Mouse (Mus musculus): ENCODE data around the gene Cdnf. TPM values are rescaled to one million over a fixed set of nuclear protein-coding genes. Genes with fewer than 3 reads are reported as not detected.

Cdnf gene
- polyA plus RNA-seq (2015; fragmentation: Nextera tagmentation; extraction: Ambion mirVana) = 0.33 and 0.78 TPM in 2 replicates

DNA sequence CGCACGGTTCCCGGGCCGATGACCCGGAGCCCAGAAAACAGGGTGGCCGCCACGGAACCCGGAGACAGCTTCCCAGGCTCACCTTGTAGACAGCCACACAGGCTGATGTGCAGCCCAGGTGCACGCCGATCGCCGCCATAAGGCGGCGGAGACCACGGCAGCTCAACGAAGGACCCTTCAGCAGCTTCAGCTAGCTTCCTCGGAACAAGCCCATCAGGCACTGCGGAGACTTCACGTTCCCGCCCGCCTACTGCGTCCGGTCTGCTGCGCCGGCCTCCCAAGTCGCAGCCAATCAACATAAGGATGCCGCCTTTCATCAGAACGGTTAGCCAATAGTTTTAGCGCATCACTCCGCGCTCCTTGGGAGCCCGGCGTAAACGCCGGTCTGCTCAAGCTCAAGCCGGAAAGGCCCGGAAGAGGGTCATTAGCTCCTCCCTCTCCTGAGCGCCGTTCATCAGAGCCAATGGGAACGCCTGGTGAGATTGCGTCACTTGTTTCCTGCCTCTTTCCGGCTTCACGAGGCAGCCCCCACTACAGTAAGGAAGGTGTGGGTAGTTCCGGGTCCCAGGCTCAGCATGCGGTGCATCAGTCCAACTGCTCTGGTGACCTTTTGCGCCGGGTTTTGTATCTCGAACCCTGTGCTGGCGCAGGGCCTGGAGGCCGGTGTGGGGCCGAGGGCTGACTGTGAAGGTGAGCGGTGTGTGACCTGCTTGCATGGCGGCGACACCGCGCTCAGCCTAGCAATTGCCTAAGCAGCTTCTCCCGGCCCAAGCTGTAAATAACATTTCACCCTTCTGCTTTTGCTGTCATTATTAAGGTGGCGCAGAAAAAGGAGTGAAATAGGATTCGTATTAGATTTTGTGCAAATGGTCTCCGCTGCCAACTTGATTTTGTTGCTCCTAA lies at the start of gene Cdnf, which contains the start of the genes Gm45902 and Hspa14:
Gene Cdnf (plus strand): TSS at position 479 of the 903 bp plus-strand sequence.
Gene Gm45902 (minus strand): TSS at position 239 of the 903 bp plus-strand sequence.
Gene Hspa14 (minus strand): TSS at position 263 of the 903 bp plus-strand sequence.
- H3K36me3 ChIP-seq = peaks cover 9% of the 10 kb centered on the region
- under 1% methylated on average over 60 of the region's 60 CpGs for WGBS
- H3K4me3 ChIP-seq (replicated peaks) = peak within 1 kb of the TSS; percentile 77
- peak within 1 kb of the TSS; percentile 82 for H3K4me2 ChIP-seq (replicated peaks)
- peak within 1 kb of the TSS; percentile 83 for H3K9ac ChIP-seq
- H3K27ac ChIP-seq = peak within 1 kb of the TSS; percentile 76
- no peaks in the 10 kb centered on the region for H3K9me3 ChIP-seq
- ATAC-seq = peak; percentile 100
- H3K27me3 ChIP-seq (replicated peaks) = no peaks in the 10 kb centered on the region
- no peaks in the 10 kb centered on the region for H3K4me1 ChIP-seq (replicated peaks)

DNA sequence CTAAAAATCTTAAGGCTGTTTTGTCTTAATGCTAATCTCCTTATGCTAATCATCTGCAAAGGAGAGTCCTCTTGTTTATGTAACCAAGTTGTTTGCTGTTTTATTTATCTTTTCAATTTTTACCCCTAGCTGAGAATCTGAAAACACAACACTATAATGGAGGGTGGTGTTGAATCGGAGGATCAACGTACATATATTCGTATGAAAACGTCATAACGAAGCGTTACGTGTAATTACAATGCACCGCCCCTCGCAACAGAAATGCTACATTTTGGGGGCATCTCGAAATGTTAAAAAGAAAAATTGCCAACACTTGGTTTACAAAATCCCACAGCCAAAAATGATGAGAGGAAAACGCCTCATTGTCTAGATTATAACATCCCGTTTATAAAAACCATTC lies 38.9 kb upstream of the Cdnf start:
- Histone ChIP-seq H3K4me2 (replicated peaks) (peak overlapping the region; percentile 78), H3K27ac (peak overlapping the region; percentile 89), H3K4me1 (replicated peaks) (no peaks in the 10 kb centered on the region), H3K4me3 (replicated peaks) (peak overlapping the region; percentile 99), H3K36me3 (no peaks in the 10 kb centered on the region), H3K27me3 (replicated peaks) (no peaks in the 10 kb centered on the region), H3K9me3 (no peaks in the 10 kb centered on the region), H3K9ac (peak overlapping the region; percentile 86)
- no peak for ATAC-seq
- WGBS = 2% methylated on average over 12 of the region's 12 CpGs

- no peaks in the 10 kb centered on the region for H3K4me1 ChIP-seq (replicated peaks)
- H3K9me3 ChIP-seq = no peaks in the 10 kb centered on the region
- H3K4me2 ChIP-seq (replicated peaks) = peak overlapping the region; percentile 78
- WGBS = under 1% methylated on average over 46 of the region's 46 CpGs
- peak overlapping the region; percentile 86 for H3K9ac ChIP-seq
- peak; percentile 81 for ATAC-seq
- H3K36me3 ChIP-seq = no peaks in the 10 kb centered on the region
- H3K4me3 ChIP-seq (replicated peaks) = peak overlapping the region; percentile 99
- no peaks in the 10 kb centered on the region for H3K27me3 ChIP-seq (replicated peaks)
- peak overlapping the region; percentile 89 for H3K27ac ChIP-seq
Measured at GRCm38 (mm10) chr2:3474361-3474805, 38.4 kb upstream of the Cdnf start.

- no peaks in the 10 kb centered on the region for H3K4me1 ChIP-seq (replicated peaks)
- H3K27ac ChIP-seq = peak within 1 kb of the TSS; percentile 89
- no peaks in the 10 kb centered on the region for H3K27me3 ChIP-seq (replicated peaks)
- peak within 1 kb of the TSS; percentile 99 for H3K4me3 ChIP-seq (replicated peaks)
- no peaks in the 10 kb centered on the region for H3K9me3 ChIP-seq
- peak within 1 kb of the TSS; percentile 86 for H3K9ac ChIP-seq
- peak; percentile 99 for ATAC-seq
- peak within 1 kb of the TSS; percentile 78 for H3K4me2 ChIP-seq (replicated peaks)
- WGBS = 0% methylated on average over 35 of the region's 42 CpGs
- H3K36me3 ChIP-seq = no peaks in the 10 kb centered on the region
Measured at GRCm38 (mm10) chr2:3474861-3475283, 38.0 kb upstream of the Cdnf start, which contains the start of gene Suv39h2. TSS of gene Suv39h2 (minus strand) at chr2:3475031.

DNA sequence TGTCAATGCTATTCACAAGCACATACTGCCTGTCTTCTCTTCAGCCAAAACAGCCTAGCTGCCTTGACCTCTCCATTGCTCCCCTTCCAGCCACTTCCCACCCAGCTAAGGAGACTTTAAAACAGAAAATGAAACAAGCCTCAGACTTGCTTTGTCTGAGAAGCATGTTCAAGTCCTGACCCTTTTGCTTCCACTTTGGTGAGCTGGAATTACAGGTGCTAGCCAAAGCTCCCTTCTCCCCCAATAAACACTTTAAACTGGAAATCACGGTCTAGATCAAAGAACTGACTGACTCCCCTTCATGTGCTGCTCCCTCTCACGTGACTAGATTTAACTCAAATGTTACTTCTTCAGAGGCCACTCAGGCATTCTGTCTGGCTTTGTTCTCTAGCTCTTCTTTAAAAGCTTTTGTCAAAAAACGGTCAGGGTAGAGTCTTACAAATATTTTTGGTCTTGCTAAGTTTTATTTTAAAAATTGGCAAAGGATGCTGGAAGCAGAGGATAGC lies 37.0 kb upstream of the Cdnf start:
- Histone ChIP-seq H3K9me3 (no peaks in the 10 kb centered on the region), H3K4me3 (replicated peaks) (no peak overlapping the region), H3K4me1 (replicated peaks) (no peaks in the 10 kb centered on the region), H3K4me2 (replicated peaks) (peak overlapping the region; percentile 78), H3K9ac (no peak overlapping the region), H3K36me3 (no peaks in the 10 kb centered on the region), H3K27ac (0 out of 2 replicates have a peak overlapping the region, but pooled peaks have one; percentile 23), H3K27me3 (replicated peaks) (no peaks in the 10 kb centered on the region)
- ATAC-seq = no peak
- WGBS = 59% methylated on average over 3 of the region's 3 CpGs

DNA sequence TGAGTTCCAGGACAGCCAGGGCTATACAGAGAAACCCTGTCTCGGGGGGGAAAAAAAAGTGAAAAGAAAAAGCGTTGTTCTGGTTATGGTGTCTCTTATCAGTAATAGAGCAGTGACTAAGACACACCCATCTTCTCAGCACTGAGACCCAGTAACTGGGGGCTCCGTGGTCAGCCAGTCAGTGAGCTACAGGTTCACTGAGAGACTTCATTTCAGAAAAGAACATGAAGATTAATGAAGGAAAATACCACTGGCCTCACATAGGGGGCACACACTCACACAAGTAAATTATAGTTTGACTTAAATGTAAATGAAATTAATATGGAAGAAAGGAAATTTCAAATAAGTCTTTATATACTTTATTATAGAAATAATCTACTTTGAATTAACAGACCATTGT lies 32.6 kb upstream of the Cdnf start:
- no peak overlapping the region for H3K9ac ChIP-seq
- H3K36me3 ChIP-seq = no peaks in the 10 kb centered on the region
- WGBS = 71% methylated on average over 3 of the region's 3 CpGs
- no peak overlapping the region for H3K4me2 ChIP-seq (replicated peaks)
- H3K4me3 ChIP-seq (replicated peaks) = no peak overlapping the region
- H3K27ac ChIP-seq = no peak overlapping the region
- no peaks in the 10 kb centered on the region for H3K9me3 ChIP-seq
- H3K4me1 ChIP-seq (replicated peaks) = no peaks in the 10 kb centered on the region
- no peak for ATAC-seq
- H3K27me3 ChIP-seq (replicated peaks) = no peaks in the 10 kb centered on the region

- Histone ChIP-seq H3K9ac (no peak overlapping the region), H3K9me3 (no peaks in the 10 kb centered on the region), H3K27ac (no peak overlapping the region), H3K4me3 (replicated peaks) (no peak overlapping the region), H3K36me3 (peaks cover 18% of the 10 kb centered on the region), H3K27me3 (replicated peaks) (no peaks in the 10 kb centered on the region), H3K4me2 (replicated peaks) (no peak overlapping the region), H3K4me1 (replicated peaks) (no peaks in the 10 kb centered on the region)
- WGBS = 92% methylated on average over 3 of the region's 3 CpGs
- no peak for ATAC-seq
Measured at GRCm38 (mm10) chr2:3489816-3490215, 23.0 kb upstream of the Cdnf start.

GRCm38 (mm10) chr2:3493833-3494409 lies 18.9 kb upstream of the Cdnf start:
- Histone ChIP-seq H3K4me2 (replicated peaks) (no peak overlapping the region), H3K9ac (no peak overlapping the region), H3K27ac (no peak overlapping the region), H3K36me3 (peaks cover 33% of the 10 kb centered on the region), H3K9me3 (no peaks in the 10 kb centered on the region), H3K27me3 (replicated peaks) (no peaks in the 10 kb centered on the region), H3K4me1 (replicated peaks) (no peaks in the 10 kb centered on the region), H3K4me3 (replicated peaks) (no peak overlapping the region)
- WGBS = 87% methylated on average over 3 of the region's 3 CpGs
- no peak for ATAC-seq

- 92% methylated on average over 6 of the region's 6 CpGs for WGBS
- no peak for ATAC-seq
- no peak overlapping the region for H3K4me3 ChIP-seq (replicated peaks)
- H3K4me2 ChIP-seq (replicated peaks) = no peak overlapping the region
- peaks cover 26% of the 10 kb centered on the region for H3K36me3 ChIP-seq
- no peak overlapping the region for H3K27ac ChIP-seq
- no peaks in the 10 kb centered on the region for H3K9me3 ChIP-seq
- no peaks in the 10 kb centered on the region for H3K4me1 ChIP-seq (replicated peaks)
- no peak overlapping the region for H3K9ac ChIP-seq
- no peaks in the 10 kb centered on the region for H3K27me3 ChIP-seq (replicated peaks)
Measured at GRCm38 (mm10) chr2:3499543-3499942, 13.3 kb upstream of the Cdnf start.

GRCm38 (mm10) chr2:3500886-3501285 lies 11.9 kb upstream of the Cdnf start:
- H3K36me3 ChIP-seq = peaks cover 24% of the 10 kb centered on the region
- H3K9ac ChIP-seq = no peak overlapping the region
- ATAC-seq = no peak
- H3K27me3 ChIP-seq (replicated peaks) = no peaks in the 10 kb centered on the region
- no peak overlapping the region for H3K4me3 ChIP-seq (replicated peaks)
- 94% methylated on average over 5 of the region's 5 CpGs for WGBS
- no peaks in the 10 kb centered on the region for H3K9me3 ChIP-seq
- H3K4me2 ChIP-seq (replicated peaks) = no peak overlapping the region
- H3K27ac ChIP-seq = no peak overlapping the region
- H3K4me1 ChIP-seq (replicated peaks) = no peaks in the 10 kb centered on the region

DNA sequence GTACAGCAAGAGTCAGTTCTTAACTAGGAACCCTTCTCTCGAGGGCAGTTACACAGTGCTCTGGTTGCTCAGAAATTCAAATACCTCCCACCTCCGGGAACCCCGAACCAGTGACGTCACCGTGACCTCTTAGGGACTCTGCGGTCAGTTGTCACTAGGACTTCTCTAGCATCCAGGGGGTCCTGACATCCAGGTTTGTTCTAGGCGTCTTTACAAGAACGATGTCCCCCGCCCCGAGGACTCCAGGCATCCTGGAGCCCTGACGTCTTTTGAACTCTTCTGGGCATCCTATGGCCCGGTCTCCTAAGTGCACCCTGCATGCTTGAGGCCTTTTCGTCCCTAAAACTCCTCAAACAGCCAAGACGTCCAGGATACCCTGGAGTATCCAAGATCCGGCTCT lies 754 bp upstream of the Cdnf start:
- Histone ChIP-seq H3K9me3 (no peaks in the 10 kb centered on the region), H3K36me3 (peaks cover 9% of the 10 kb centered on the region), H3K4me2 (replicated peaks) (peak overlapping the region; percentile 82), H3K27me3 (replicated peaks) (no peaks in the 10 kb centered on the region), H3K9ac (peak overlapping the region; percentile 83), H3K4me1 (replicated peaks) (no peaks in the 10 kb centered on the region), H3K27ac (peak overlapping the region; percentile 76), H3K4me3 (replicated peaks) (peak overlapping the region; percentile 77)
- no peak for ATAC-seq
- WGBS = under 1% methylated on average over 15 of the region's 15 CpGs

- ATAC-seq = no peak
- Histone ChIP-seq H3K9me3 (no peaks in the 10 kb centered on the region), H3K4me3 (replicated peaks) (no peak overlapping the region), H3K4me2 (replicated peaks) (no peak overlapping the region), H3K9ac (no peak overlapping the region), H3K27me3 (replicated peaks) (no peaks in the 10 kb centered on the region), H3K4me1 (replicated peaks) (no peaks in the 10 kb centered on the region), H3K27ac (no peak overlapping the region), H3K36me3 (no peaks in the 10 kb centered on the region)
- WGBS = 70% methylated on average over 4 of the region's 4 CpGs
Measured at GRCm38 (mm10) chr2:3522558-3522957, 9.7 kb downstream of the Cdnf start.
